Mouse (Mus musculus): ENCODE data around the gene Kazn.

DNA sequence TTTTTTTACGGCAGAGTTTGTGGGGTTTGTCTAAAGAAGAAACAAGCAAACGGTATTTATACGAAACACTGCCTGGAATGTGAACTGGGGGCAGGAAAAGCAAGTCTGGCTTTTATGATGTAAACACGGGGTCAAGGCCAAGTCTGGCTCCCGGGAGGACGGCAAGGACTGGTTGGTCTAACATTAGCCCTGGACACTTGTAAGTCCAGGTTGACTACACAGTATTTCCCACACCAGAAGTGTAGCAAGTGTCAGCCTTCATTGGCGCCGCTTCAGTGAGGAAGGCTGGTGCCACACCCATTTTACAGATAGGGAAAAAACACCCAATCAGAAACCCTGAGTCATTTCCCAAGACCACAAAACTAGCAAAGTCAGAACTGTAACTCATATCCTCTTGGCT lies 173.9 kb downstream of the Kazn start:
- TF ChIP-seq CTCF (IDR thresholded peaks at IDR 0.05; ENCODE audit: control insufficient read depth, insufficient read depth, low read length) (no peak), POLR2A (IDR thresholded peaks at IDR 0.05; ENCODE audit: borderline replicate concordance, control insufficient read depth, low read depth, low read length) (no peak)
